Mouse (Mus musculus) layer of hippocampus, postnatal 14 days (tissue): ENCODE measurements around the gene Fbxl18. TPM values are rescaled to one million over a fixed set of nuclear protein-coding genes. Genes with fewer than 3 reads are reported as not detected.
A peak's percentile ranks its signal among the peaks of the same experiment; 100 is the strongest.

ENCODE experiments used
- DNase-seq, 2 experiments: peaks; one replicate each; pipeline ENCODE4 v3.0.0; 2021 to 2022; ENCODE audit warnings: low spot score in 2 of 2, mixed read lengths in 1 of 2
- total RNA-seq, 2 experiments: library from RNA; stranded (reverse); gene quantifications; 2 replicates each; pipeline ENCODE4 v1.2.3; 2021

Fbxl18 gene
- total RNA-seq, 2 experiments from 2014 or later, result 43.1 to 46.7 TPM

DNA sequence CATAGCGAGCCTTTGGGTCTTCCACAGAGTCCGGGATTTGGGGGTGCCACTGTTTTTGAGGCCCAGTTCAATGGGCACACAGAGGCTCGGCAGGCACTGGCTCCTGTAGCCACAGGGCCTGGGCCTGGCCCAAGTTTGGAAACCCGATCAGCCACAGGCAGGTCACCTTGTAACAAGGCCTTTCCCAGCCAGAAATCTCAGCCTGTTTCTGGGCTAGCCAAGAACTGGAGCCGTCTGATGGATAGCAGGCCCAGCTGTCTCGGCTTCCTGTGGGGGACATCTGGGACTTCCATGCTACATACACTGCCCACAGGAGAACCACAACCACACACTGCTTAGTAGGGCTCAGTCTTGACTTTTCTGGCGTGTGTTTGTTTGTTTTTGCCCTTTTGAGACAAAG is 21.4 kb upstream of the Fbxl18 start:
- DNase-seq, result no peak

DNA sequence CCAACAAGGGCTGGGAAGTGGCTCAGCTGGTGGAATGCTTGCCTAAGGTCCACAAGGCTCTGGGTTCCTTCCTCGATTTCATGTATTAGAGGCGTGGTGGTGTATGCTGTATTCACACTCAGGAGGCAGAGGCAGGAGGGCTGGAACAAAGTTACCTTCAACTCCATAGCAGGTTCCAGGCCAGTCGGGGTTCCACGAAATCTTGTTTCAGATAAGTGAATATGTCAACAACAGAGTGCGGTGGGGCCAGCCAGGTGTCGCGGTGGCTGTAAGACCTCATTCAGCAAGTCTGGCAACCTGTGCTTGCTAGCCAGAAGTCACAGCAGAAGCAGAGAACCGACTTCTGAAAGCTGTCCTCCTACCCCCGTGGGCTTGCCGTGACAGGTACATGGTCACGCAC is 20.0 kb upstream of the Fbxl18 start:
- no peak for DNase-seq

DNA sequence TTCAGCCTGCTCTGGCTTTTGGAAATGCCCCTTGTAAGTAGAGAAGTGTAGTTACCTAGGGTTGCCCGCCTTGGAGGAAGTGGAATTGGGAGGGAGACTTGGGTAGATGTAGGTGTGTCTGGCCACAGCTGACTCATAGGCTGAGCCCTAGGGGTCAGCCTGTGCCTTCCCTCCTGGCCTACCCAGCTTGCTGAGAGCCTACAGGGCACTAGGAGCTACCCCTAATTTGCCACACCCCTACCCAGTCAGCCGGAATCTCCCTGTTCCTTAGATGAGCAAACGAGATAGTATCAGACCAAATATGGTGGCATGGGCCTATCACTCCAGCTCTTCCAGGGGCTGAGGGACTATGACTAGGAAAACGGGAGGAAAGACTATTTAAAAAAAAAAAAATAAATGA is 17.5 kb upstream of the Fbxl18 start:
- DNase-seq, result no peak

DNA sequence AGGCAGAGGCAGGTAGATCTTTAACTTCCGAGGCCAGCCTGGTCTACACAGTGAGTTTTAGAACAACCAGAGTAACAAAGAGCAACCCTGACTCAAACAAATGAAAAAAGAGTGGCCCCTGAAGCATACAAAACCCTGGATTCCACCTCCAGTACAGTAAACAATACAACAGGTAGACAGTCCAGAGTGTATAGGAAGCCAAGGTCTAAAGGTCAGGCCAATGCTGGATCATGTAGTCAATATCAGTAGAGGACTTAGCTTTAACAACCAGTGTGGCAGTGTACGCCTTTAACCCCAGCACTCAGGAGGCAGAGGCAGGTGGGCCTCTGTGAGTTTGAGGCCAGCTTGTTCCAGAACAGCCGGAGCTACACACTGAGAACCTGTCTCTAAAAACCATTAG is 17.1 kb upstream of the Fbxl18 start:
- no peak for DNase-seq

DNA sequence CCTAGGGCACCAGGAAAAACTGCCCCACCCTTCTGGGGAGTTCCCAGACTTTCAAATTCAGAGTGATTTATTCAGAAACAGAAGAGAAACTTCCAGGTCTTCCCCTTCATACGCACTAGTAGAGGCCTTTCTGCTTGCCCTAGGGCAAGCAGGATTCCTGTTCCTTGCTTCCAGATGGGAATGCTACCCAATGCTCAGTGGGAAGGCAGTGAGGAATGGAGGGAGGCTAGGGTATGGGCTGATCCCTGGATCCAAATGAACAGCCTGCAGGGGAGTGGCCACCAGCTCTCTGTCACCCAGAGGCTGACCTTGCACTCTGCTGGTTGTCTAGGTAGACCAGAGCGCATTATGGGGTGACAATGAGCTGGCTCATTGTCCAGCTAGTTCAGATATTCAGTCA is 16.4 kb upstream of the Fbxl18 start:
- no peak for DNase-seq

DNA sequence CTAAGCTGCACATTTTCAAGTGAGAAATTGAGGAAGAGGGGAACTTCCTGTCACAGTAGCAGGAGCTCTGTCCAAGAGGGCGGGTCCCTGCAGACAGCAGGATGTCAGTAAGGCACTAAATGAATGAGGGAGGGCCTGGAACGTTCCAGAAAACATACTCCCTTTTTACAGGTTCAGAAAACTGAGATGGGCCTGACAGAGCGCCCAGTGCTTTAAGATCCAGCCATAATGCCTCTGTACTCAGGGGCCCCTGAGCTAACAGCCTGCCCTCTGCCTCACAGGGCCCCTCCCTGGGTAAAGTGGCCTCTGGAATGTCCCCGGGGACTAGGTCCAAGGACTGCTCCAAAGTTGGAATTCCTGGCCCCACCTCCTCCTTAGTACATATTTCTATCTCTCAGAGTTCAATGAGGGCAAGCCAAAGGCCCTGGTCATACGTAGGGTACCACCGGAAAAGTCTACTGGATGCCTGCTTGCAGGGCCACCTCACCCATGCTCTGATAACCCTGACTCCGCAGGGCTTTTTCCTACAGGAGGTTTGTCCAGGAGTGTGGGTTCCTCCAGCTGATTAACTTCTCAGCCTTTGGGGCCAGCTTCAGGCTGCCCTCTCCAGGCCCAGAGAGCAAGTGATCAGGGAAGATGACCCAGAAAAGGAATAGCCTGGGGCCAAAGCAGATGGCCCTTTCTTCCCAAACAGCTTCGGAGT is 14.5 kb upstream of the Fbxl18 start:
- DNase-seq, result no peak

DNA sequence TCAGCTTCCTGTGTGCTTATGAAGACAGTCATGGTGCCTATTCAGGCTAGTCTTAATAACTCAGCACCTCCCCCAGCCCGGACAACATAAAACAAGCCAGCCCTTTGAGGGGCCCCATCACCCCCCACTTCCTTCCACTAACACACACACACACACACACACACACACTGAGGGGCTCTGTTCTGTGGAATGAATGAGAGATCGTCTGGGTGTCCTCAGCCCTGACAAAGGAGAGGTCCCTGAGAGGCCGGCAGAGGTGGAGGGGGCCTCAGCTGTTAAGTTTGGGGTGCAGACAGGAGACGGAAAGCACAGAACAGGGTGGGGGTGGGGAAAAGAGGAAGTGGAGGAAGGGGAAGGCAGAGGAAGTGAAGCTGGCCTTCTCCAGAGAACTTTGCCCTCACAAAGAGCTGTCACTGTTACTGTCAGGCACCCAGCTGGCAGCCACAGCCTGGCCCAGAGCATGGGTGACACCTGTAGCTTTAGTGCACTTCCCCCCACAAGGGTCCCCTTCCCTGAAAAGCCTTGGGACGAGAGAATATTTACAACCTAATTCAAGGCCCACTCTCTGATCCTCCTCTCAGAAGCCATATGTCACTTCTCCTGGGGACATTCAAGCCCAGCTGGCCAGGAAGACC is 13.8 kb upstream of the Fbxl18 start:
- peak in 1 of 2 experiments; percentile 36 for DNase-seq

DNA sequence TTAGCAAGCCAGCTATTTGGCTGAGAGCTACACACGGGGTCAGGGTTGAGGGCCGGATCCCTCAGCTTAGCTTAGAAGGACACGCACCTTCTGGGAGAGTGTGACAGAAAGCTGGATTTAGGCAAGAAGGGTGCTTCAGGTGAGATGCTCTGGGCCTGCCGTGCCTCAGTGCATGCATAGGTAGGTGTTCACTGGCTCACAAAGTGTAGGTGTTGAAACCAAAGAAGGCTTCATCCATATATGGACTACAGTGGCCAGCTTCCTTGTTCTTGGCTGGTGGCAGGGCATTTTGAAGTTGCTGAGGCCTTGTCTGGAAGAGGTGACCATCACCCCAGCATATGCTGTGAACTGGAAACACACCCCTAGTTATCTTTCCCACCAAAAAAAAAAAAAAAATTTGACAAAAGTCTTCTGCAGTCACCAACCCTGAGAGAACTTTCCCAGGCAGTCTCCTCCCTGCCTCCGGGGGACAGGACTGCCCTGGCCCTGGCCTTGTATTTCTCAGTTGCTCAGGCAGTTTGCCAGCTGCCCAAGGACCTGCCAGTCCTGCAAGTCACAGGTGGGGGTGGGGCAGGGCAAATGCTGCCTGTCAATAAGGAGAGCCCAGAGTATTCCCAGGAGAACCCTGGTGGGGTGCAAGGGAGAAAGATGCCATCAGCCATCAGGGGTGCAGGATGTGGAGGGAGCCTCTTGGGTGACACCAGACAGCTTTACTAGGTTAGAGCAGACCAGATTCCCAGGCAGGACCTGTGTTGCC is 12.8 kb upstream of the Fbxl18 start:
- DNase-seq, result peak; percentile 22 to 55

GRCm38 (mm10) chr5:142907048-142907802 is 12.0 kb upstream of the Fbxl18 start:
- peak; percentile 81 to 90 for DNase-seq

- peak; percentile 97 for DNase-seq
These were observed 11.4 kb upstream of the Fbxl18 start, which contains the start of gene Actb for GRCm38 (mm10) chr5:142906532-142907047. Actb (minus strand) TSS chr5:142906754.

DNA sequence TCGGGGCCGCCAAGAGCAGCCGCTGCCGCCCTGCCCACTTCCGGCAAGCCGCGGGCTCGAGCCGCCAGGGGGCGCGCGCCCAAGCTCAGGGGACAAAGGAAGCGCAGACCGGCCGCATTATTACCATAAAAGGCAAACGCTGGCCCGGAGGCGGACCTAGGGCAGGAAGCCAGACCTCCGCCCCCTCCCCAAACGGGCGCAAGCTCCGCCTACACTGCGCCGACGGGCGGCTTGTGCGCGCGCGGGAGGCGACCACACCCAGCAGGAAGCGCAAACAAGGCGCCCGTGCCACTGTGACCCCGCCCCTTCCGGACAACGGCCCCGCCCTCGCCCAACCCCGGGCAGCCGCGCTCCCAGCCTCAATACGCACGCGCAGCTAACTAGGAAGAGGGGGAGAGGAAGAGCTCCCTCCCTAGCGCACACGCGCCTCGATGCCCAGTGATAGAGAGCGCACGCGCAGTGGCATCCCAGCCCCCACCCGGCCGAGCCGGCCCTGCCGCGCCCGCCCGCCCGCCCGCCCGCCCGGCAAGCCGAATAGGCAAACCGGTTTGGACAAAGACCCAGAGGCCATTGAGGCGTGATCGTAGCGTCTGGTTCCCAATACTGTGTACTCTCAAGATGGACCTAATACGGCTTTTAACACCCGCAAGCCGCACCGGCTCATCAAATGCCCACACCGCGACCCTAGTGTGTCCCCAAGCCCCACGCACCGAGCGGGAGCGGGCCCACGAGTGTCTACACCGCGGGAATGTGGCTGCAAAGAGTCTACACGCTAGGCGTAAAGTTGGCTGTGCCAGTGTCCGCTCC is 10.7 kb upstream of the Fbxl18 start:
- peak; percentile 99 for DNase-seq

DNA sequence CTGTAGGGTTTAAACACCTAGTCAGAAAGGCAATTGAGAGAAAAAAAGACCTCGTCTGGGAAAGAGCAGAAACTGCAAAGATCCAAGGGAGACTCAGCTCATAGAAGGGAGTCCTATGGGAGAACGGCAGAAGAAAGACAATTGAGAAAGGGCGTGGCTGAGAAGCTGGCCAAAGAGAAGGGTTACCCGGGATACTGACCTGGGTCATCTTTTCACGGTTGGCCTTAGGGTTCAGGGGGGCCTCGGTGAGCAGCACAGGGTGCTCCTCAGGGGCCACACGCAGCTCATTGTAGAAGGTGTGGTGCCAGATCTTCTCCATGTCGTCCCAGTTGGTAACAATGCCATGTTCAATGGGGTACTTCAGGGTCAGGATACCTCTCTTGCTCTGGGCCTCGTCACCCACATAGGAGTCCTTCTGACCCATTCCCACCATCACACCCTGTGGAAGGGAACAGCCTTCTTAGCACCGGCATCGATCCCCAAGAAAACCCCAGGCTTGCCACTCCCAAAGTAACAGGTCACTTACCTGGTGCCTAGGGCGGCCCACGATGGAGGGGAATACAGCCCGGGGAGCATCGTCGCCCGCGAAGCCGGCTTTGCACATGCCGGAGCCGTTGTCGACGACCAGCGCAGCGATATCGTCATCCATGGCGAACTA is 9.9 kb upstream of the Fbxl18 start:
- peak in 1 of 2 experiments; percentile 17 for DNase-seq

- DNase-seq, result peak in 1 of 2 experiments; percentile 26
These were observed 9.2 kb upstream of the Fbxl18 start for GRCm38 (mm10) chr5:142904208-142905037.

DNA sequence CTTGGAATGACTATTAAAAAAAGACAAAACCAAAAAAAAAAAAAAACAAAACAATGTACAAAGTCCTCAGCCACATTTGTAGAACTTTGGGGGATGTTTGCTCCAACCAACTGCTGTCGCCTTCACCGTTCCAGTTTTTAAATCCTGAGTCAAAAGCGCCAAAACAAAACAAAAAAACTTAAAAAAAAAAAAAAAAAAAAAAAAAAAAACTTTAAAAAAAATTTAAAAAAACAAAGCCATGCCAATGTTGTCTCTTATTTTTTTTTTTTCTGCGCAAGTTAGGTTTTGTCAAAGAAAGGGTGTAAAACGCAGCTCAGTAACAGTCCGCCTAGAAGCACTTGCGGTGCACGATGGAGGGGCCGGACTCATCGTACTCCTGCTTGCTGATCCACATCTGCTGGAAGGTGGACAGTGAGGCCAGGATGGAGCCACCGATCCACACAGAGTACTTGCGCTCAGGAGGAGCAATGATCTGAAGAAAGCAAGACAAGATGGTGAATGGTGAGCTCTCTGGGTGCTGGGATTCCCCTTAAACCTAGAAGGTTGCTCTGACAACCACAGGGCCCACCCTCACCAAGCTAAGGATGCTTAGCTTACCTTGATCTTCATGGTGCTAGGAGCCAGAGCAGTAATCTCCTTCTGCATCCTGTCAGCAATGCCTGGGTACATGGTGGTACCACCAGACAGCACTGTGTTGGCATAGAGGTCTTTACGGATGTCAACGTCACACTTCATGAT is 8.4 kb upstream of the Fbxl18 start:
- no peak for DNase-seq

GRCm38 (mm10) chr5:142902506-142903314 is 7.5 kb upstream of the Fbxl18 start:
- DNase-seq, result no peak

GRCm38 (mm10) chr5:142901846-142902505 is 6.8 kb upstream of the Fbxl18 start:
- peak in 1 of 2 experiments; percentile 23 for DNase-seq

DNA sequence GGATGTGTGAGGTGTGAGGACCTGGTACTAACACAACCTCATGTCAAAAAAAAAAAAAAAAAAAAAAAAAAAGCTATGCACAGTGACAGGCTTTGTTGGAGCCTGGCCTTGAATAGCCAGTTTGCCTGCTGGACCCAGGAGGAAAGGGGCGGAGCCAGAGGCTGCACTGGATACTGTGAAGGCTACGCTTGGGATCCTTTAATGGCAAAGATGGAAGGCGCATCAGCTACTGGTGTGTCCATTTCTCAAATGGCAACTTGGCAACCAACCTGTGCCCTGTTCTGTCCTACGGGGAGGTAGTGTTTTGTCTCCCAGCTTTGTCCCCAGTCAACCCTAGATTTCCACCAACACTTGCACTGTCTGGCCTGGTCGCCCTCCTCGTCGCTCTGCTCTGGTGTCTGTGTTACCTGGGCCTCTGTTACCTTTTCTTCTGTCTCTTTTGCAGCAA is 6.2 kb upstream of the Fbxl18 start:
- peak in 1 of 2 experiments; percentile 29 for DNase-seq
